Mouse (Mus musculus) Patski (cell line): ENCODE data around the gene Gpr12. TPM values are rescaled to one million over a fixed set of nuclear protein-coding genes. Genes with fewer than 3 reads are reported as not detected.
"Not testable (repeated sequence)": the region's sequence is repeated elsewhere in the genome, so short reads cannot be mapped to it uniquely, and the experiment has no call there.

Experiments used
- ATAC-seq: fragments of 100-300 bp; one replicate; pipeline ENCODE4 v1.8.0; 2021
- CTCF ChIA-PET: fragments of 350-600 bp; sonication (Branson Sonifier 250); formaldehyde crosslinking; loops from one replicate; lab custom pipeline; 2022; ENCODE audit warnings: inconsistent platforms; lab: Charles Lee
- POLR2A ChIA-PET: fragments of 350-600 bp; sonication (Branson Sonifier 250); formaldehyde crosslinking; loops from one replicate; lab custom pipeline; 2022; ENCODE audit warnings: antibody characterized with exemption, inconsistent platforms; lab: Charles Lee
- DNase-seq: peaks from one replicate; pipeline ENCODE4 v3.0.0-alpha.2; 2011; ENCODE audit warnings: low read depth, low spot score
- H3K27me3 ChIP-seq: fragments of 371-371 bp; one replicate; pipeline ENCODE4 v1.5.1; 2021
- CTCF ChIP-seq: fragments of 100-300 bp; IDR thresholded peaks from one replicate; pipeline ENCODE4 v1.5.1; 2021
- in situ Hi-C: fragments of 300-500 bp; cut with MboI; formaldehyde crosslinking; loops from 3 replicates; pipeline ENCODE4 v1.11.1; 2018; ENCODE audit warnings: low pct_unique_long_range_greater_than_20kb, mixed read lengths
- polyA plus RNA-seq: library from polyadenylated mRNA; unstranded; gene quantifications from one replicate; pipeline ENCODE4 v1.2.3, GENCODE M21; 2021

Gpr12 gene
- polyA plus RNA-seq, 1 experiment from 2014 or later = 0.03 TPM

DNA sequence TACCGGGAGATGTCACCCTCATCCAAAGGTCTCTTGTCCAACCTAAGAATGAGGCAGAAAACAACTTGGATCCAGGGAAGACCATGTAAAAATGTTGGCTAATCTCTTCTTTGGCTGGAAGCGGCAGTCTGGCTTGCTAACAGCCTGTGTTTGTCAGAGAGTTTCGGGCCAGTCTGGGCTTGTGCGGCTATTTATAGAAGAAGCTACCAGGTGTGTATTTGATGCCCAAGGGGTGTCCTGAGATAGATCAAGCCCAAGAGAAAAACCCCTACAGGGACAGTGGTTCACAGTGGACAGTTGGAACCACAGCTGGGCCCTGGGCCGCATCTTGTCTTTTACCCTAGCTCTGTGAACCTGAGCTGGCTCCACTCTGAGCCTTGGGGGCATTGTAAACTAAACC, 21.9 kb upstream of the Gpr12 start:
- no peak for ATAC-seq
- no peak for DNase-seq
- TF ChIP-seq CTCF = no peak
- ChIA-PET CTCF (no interaction called here), POLR2A (interaction anchor here (0.6 kb wide), 1 partner anchor 12 kb away, joined by 3 read pairs; no protein-coding TSS in a partner anchor)
- in situ Hi-C loops = no loop called here
- peaks cover 13% of the 10 kb centered on the region for H3K27me3 ChIP-seq

DNA sequence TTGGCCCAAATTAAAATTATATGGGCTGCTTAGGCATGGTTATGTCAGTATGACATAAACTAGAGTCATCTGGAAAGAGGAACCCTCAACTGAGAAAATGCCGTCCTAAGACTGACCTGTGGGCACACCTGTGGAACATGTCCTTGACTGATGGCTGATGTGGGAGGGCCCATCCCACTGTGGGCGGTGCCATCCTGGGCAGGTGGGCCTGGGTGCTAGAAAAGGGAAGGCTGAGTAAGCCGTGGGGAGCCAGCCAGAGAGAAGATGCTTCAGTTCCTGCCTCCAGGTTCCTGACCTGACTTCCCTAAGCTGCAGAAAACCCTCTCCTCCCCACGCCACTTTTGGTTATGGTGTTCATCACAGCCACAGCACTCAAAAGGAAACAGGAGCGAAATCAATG, 21.2 kb upstream of the Gpr12 start:
- ATAC-seq (no peak), DNase-seq (no peak)

GRCm38 (mm10) chr5:146599970-146600369, 14.9 kb upstream of the Gpr12 start:
- peaks cover 4% of the 10 kb centered on the region for H3K27me3 ChIP-seq
- in situ Hi-C loops = no loop called here
- no peak for ATAC-seq
- no peak for DNase-seq
- POLR2A ChIA-PET = no interaction called here
- no peak for TF ChIP-seq CTCF
- CTCF ChIA-PET = no interaction called here

More for the DNA sequence above, 21.2 kb upstream of the Gpr12 start:
- in situ Hi-C loops = no loop called here
- peaks cover 13% of the 10 kb centered on the region for H3K27me3 ChIP-seq
- TF ChIP-seq CTCF = no peak
- POLR2A ChIA-PET = interaction anchor here (0.6 kb wide), 1 partner anchor 12 kb away, joined by 3 read pairs; no protein-coding TSS in a partner anchor
- CTCF ChIA-PET = no interaction called here

DNA sequence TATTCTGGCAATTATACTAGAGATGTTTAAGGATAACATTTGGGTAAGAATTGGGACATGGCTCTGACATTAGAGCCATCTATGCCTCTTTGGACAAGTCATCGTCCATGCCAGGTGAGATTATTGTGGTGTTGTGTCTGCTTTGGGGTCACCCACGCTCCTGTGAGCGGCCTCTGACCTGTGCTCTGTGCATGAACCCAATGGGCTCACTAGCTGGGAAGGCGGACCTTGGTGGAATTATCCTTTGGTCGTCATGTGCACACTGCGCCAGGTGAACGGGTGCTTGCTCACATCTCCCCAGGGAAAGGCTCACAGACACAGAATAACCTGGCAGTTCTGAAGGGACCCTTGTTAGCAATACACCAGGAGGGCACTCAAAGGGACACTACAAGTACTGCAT, 14.2 kb upstream of the Gpr12 start:
- DNase-seq, CTCF ChIA-PET, H3K27me3 ChIP-seq, ATAC-seq, in situ Hi-C loops, POLR2A ChIA-PET: not testable (repeated sequence)

DNA sequence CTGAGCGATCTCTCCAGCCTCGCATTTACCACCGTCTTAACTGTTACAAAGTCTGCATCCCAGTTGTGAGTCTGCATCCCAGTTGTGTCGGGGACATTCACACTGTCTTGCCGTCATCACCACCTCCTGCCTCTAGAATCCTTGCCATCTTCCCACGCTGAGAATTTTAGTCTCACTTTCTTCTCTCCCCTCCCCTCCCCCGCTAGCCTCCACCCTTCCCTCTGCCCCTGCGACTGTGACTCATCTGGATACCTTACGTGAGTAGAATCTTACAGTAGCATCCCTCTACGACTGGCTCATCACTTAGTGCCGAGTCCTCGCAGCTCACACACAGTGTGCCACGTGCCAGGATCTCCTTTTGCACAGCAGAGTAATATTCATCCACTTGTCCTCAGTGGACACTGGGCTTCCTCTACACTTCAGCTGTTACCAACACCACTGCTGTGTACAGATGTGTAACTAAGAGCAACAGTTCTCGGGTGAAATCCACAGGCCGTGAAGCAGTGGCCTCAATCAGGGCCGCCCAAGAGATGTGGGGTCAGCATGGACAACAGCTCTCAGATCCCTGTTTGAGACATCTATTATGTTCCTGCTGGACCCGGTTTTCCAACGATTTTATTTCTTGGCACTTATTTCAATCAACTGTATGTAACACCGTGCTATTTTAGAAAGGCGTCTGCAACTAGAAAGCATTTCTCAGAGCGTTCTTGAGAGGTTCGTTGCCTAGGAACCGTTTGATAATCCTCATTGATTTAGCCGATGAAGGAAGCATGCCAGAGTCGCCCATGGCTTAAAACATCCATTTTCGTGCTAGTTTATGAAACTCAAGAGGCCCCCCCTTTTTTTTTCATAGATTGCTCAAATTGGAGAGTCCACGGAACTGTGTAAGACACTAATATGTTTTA, 13.4 kb upstream of the Gpr12 start:
- ChIA-PET CTCF (no interaction called here), POLR2A (no interaction called here)
- in situ Hi-C loops = no loop called here
- no peak for TF ChIP-seq CTCF
- H3K27me3 ChIP-seq = no peaks in the 10 kb centered on the region
- ATAC-seq (no peak), DNase-seq (no peak)

GRCm38 (mm10) chr5:146597503-146597874, 12.4 kb upstream of the Gpr12 start:
- ChIA-PET CTCF (no interaction called here), POLR2A (no interaction called here)
- no peaks in the 10 kb centered on the region for H3K27me3 ChIP-seq
- ATAC-seq (no peak), DNase-seq (no peak)
- in situ Hi-C loops = no loop called here
- TF ChIP-seq CTCF = no peak

DNA sequence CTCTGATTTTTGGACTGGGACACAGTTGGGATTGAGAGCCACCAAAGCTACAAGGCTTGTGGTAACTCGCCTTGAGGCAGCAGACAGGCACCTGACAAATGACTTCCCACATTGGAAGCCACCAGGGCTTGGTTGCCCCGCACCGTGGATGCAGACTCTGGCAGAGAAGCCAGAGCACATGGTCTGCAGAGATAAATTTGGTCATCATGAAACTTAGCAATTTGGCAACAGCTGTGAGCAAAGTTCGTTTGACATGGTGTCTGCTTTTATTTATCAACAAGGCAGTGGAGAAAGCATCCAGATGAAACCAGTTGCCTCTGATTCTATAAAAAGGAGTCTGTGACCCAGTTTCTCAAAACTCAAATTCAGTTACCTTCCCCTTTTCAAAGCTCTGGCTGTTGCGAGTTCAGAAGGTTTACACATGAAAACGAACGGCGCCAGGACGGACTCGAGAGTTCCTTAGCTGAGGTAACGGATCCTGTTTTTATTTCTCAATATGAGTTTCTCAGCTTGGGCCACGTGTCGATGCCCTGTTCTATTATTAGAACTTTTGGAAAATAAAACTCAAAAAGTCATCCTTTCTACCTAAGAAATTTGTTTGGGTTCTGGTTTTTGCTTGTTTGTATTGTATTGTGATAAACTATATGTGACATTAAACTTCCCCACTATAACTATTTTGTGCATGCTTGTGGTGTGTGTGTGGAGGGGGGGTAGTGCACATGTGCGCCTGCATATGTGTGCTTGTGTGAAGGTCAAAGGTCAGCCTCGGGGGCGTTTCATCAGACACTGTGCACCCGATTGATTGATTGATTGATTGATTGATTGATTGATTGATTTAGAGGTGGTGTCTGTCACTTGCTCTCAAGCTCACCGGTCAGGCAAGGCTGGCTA, 11.8 kb upstream of the Gpr12 start:
- no peaks in the 10 kb centered on the region for H3K27me3 ChIP-seq
- no peak for TF ChIP-seq CTCF
- in situ Hi-C loops = no loop called here
- ChIA-PET CTCF (no interaction called here), POLR2A (no interaction called here)
- no peak for ATAC-seq
- DNase-seq = no peak

DNA sequence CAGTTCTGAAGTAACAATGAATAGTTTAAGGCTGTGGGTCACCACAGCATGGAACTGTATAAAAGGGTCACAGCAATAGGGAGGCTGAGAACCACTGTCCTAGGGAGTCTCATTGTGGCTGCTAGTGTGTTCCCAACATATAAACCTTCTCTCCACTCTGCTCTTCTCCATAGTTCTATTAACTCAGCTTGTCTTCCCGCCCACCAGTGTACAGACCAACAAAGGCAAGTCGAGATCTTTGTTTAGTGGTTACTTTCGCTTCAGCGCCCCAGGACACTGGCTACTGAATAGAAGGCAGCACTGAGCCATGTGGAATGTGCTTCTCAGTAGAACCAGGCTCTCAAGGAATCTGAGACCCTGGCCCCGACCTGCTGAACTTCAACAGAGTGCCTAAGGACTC, 7.5 kb upstream of the Gpr12 start:
- no peak for DNase-seq
- CTCF ChIA-PET = no interaction called here
- TF ChIP-seq CTCF = no peak
- ATAC-seq = no peak
- in situ Hi-C loops = no loop called here
- POLR2A ChIA-PET = no interaction called here
- H3K27me3 ChIP-seq = no peaks in the 10 kb centered on the region

DNA sequence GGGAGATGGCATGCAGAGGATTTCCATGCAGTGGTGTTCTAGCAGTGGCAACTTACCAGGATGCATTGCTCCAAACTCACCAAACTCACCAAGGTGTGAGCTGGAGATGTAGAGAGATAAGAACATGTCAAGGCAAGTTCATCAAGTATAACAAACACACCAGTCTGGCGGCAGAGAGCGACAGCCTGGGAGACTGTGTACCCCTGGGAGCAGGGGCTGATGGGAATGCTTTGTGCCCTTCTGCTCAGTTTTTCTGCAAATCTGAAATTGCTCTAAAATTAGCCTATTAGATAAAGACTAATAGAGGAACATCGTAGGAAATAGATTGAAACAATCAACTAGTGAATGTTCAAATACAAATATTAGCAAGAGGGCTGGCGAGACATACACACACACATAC, 6.6 kb upstream of the Gpr12 start:
- CTCF ChIA-PET = no interaction called here
- DNase-seq (no peak), ATAC-seq (no peak)
- H3K27me3 ChIP-seq = peaks cover 3% of the 10 kb centered on the region
- in situ Hi-C loops = no loop called here
- TF ChIP-seq CTCF = no peak
- POLR2A ChIA-PET = no interaction called here

DNA sequence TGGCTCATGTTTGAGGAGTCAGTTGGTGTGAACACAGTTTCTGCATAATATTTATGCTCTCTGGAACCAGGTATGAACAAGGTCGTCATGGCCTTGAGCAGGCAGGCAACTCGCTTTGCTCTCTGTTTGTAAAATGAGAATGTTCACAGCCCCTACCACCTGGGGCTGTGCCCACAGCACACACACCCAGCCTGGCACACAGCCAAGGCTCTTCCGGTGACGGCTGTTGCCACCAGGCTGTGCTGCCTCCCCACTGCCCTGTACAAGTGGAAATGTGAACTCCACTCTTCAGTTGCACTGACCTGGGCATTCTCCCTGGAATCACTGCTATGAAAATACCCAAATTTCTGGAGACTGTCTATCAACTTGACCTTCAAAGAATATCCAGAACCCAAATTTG, 5.9 kb upstream of the Gpr12 start:
- ATAC-seq (no peak), DNase-seq (no peak)
- H3K27me3 ChIP-seq = peaks cover 9% of the 10 kb centered on the region
- ChIA-PET CTCF (no interaction called here), POLR2A (no interaction called here)
- in situ Hi-C loops = no loop called here
- TF ChIP-seq CTCF = no peak
